Mouse (Mus musculus) adrenal gland, adult 2 months (tissue): Measurements from ENCODE around the gene Ndfip2. TPM values are rescaled to one million over a fixed set of nuclear protein-coding genes. Genes with fewer than 3 reads are reported as not detected.

Experiments
- DNase-seq: peaks from one replicate; pipeline ENCODE4 v3.0.0; 2021
- long read RNA-seq: library from polyadenylated mRNA; stranded (forward); transcript quantifications from one replicate; pipeline ENCODE4 v2.0.0, GENCODE M21; 2021
- polyA plus RNA-seq: library from polyadenylated mRNA; depleted of rRNA; stranded (reverse); fragments of >200 nt; gene quantifications from 2 replicates; pipeline ENCODE4 v1.2.3, GENCODE M21; 2012; rRNA removed
- total RNA-seq, 2 experiments: library from RNA; stranded (reverse); gene quantifications; 2 replicates each; pipeline ENCODE4 v1.2.3; 2021

Gene Ndfip2
- total RNA-seq (10 to 100 TPM; 33.3 to 45.6 TPM), polyA plus RNA-seq (34.1 and 41.4 TPM in 2 replicates)
- long read RNA-seq, transcript Ndfip2-202 (8 exons, 1,695 nt), result minor isoform, 43 of 103 reads
- long read RNA-seq, transcript Ndfip2-206 (8 exons, 2,532 nt), result major isoform, 55 of 103 reads
- long read RNA-seq, partial matches to known transcripts, result 0 of 103 reads
- long read RNA-seq, other reads (novel, unspliced or antisense), result 4 of 103 reads

DNA sequence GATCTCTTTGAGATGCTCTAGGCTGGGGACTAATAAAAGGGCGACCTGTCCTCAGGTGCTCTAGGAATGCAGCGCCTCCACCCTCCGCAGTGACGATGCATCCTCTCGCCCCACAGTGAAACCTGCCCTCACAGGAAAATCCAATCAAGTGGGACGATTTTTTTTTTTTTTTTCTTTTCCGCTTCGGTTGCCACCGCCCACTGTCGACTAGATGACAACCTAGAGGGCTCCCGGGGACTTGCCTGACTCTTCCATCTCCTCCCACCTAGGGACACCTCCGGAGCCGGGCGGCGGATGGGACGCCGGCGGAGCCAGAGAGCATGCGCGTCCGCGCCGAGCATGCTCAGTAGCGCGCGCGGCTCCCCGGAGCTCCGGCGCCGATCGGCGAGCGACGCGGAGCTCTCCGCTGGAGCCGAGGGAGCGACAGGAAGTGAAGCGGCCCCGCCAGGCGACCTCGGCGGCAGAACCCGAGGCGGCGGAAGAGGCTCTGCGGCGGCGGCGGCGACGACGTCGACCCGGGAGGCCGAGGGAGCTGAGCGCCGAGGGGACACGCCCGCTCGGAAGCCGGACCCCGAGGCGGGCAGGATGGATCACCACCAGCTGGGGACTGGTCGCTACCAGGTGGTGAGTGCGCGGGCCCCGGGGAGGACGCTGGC is at the start of gene Ndfip2:
Gene Ndfip2 (plus strand): TSS at position 195 of the 656 bp plus-strand sequence.
- DNase-seq, result peak; percentile 94

DNA sequence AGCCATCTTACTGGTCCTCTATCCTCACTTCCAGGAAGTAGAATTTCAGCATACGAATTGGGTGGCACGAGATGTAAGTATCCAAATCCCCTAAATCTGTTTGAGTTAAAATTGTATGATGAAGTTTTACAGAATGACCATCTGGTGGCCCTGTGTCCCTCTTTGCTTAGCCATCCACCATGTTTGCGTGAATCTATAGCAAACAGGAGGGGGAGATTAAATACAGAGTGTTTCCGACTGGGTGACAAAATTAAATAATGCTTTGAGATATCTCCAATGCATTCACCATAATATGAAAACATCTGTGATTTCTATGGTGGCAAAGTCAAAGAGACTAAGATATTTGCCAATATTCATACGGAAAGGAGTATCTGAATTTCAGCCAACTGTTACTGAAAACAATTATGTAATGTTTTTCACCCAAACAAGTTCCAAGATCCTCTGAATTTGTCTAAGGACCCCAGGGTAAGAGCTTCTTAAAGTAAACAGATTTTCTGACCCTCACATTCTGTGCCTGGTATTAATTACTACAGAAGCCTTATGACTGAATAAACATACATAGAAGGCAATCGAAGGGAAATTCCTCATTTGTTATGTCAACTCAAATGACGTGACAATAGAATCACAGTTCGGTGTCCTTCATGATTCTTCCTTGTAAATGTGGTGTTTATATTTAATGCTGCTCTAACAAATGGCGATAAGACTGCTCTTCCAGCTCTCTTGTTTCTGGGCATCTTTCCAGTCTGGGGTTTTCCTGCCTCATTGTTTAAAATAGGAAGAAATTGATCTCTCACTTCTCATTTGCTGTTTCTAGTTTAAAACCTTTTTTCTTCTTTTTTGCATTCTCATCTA is 38.6 kb upstream of the Ndfip2 start:
- DNase-seq, result no peak

DNA sequence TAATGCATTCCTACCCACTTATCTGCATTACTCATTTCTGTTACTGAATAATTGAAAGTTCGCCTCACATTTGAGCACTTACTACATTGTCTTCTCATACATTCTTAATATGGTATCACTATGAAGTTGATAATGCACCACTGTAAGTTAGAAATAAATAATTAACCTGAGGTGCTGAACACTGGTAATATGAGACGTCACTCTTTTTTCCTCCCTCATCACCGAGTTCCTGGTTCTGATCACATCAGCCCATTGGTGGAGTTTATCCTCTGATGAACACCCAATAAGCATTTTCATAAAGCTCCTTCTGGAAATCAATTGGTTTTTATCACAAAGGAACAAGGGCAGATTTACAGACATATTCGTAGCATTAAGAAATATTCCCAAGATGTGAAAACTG is 36.1 kb upstream of the Ndfip2 start:
- no peak for DNase-seq

DNA sequence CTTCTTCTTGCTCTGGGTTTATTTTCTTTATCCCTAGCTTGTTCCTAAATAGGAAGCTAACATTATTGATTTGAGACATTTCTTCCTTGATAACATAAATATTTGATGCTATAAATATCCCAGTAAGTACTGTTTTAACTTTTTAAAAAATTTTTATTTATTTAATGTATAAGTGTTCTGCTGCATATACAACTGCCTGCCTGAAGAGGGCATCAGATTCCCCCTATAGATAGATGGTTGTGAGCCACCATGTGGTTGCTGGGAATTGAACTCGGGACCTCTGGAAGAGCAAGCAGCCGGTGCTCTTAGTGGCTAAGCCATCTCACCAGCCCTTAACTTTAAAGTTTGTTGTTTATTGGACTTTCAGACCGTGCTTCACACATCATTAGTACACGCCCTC is 32.6 kb upstream of the Ndfip2 start:
- no peak for DNase-seq

DNA sequence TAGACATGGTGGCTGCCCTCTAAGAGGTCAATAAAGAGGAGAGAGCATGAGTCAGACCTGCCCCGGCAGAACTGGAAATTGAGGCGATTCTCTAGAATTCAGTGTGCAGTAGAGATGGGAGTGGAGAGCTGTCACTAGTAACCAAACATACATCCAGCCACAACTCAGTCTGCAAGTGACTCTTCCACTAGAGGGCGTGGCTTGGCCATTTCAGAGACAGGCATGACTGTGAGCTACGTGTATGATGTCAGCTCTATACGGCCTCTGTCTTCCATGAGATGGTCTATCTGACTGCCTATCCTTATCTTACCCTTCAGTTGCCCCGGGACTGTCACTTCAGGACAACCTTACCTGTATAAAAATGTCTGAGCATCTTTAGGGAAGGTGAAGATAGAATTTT is 26.0 kb upstream of the Ndfip2 start:
- DNase-seq, result peak; percentile 41

- DNase-seq, result peak; percentile 77
Observed at GRCm38 (mm10) chr14:105236596-105236995, 21.8 kb upstream of the Ndfip2 start.

GRCm38 (mm10) chr14:105237736-105238135 is 20.6 kb upstream of the Ndfip2 start:
- no peak for DNase-seq

- DNase-seq, result no peak
Observed at GRCm38 (mm10) chr14:105238450-105239038, 19.8 kb upstream of the Ndfip2 start.

GRCm38 (mm10) chr14:105240120-105240519 is 18.3 kb upstream of the Ndfip2 start:
- peak; percentile 11 for DNase-seq

- no peak for DNase-seq
Observed at GRCm38 (mm10) chr14:105243805-105244443, 14.4 kb upstream of the Ndfip2 start.

GRCm38 (mm10) chr14:105251038-105251437 is 7.3 kb upstream of the Ndfip2 start:
- no peak for DNase-seq

- DNase-seq, result no peak
Observed at GRCm38 (mm10) chr14:105253304-105253703, 5.1 kb upstream of the Ndfip2 start.

GRCm38 (mm10) chr14:105254401-105254800 is 4.0 kb upstream of the Ndfip2 start:
- no peak for DNase-seq

DNA sequence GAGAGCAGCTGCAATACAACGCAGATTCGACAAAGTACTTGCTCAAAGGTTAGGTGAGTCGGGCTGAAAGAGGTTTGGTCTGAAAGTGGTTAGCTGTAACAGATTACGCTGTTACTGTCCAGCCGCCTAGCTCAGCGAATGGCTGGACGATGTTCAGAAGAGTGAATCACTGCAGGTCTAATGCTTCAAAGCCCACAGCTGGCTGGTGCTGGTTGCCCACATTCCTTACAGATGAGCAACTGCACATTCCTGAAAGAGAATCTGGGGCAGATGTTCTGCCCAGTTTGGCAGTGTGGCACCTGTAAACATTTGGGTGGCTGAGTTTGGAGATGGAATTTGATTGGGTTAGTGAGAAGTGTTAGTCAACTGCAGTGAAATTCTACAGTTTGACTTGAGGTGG is 2.8 kb upstream of the Ndfip2 start:
- DNase-seq, result peak; percentile 66

- peak; percentile 77 for DNase-seq
Observed at GRCm38 (mm10) chr14:105259035-105259880, 885 bp downstream of the Ndfip2 start.

GRCm38 (mm10) chr14:105262923-105263322 is 4.5 kb downstream of the Ndfip2 start:
- no peak for DNase-seq

DNA sequence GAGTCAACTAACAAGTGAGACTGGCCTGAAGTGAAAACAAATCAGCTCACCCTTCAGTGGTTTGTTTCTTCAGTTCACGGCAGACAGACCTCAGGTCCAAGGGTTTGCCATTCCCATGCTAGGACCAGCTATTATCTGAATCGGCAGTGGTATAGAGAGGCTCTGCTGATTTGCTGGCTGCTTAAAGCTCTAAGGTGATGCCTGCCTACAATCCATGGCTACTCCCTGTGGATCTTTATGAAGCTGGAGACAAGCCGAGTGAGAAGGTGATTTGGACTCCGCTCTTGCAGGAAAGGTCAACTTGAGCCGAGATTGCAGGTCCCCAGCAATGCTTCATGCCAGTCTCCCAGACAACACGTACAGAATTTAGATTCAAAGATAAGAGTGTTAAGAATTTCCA is 8.7 kb downstream of the Ndfip2 start:
- DNase-seq, result peak; percentile 7

DNA sequence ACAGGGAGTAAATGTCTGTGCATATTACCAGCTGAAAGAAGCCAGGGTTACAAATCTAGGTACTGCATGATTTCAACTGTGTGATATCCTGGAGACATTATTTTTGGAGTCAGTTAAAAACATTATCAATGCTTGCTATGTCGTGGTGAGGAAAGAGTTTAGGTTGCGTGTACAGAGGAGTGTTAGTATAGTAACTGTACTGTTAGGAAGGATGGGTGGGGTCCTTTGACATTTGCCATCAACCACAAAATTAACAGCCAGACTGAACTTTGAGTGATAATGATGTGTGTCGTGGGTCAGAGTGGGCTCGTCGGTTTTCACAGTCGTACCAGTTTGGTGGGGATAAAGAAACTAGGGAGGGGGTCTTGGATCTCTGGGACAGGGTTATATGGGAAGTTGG is 13.7 kb downstream of the Ndfip2 start:
- DNase-seq, result no peak

- DNase-seq, result no peak
Observed at GRCm38 (mm10) chr14:105272539-105272938, 14.2 kb downstream of the Ndfip2 start.

GRCm38 (mm10) chr14:105275196-105275595 is 16.8 kb downstream of the Ndfip2 start:
- no peak for DNase-seq

DNA sequence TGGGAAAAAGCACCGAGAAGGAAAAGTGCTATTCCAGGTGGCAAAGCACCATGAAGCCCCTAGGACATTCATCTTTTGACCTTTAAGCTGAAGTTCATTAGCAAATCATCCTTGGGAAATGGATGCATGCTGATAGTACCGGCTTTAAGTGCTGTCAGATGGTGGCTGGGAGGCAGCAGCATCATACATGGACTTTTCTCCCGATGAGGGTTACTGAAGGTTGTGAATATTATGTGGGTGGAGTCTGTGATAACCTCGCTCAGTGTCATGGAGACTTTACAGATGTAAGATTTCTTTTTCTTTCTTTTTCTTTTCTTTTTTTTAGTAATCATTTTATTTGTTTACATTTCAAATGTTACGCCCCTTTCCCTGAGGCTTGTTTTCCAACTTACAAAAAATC is 18.9 kb downstream of the Ndfip2 start:
- DNase-seq, result no peak
